ENCODE assay signal across 27 mouse cellular contexts in genomic region chr1:21349341-21349740, GRCm38 (mm10). TPM values are rescaled to one million over a fixed set of nuclear protein-coding genes. Genes with fewer than 3 reads are reported as not detected.
"Had no signal": no experiment of that assay in that cellular context is flagged by ENCODE, and none has a peak within 500 bp of the region (broad histone marks: within the 10 kb centered on the region; RNA-seq: fewer than 3 reads in every experiment).

TSS of gene Khdc1a (plus strand) at chr1:21349641.

- ATAC-seq: liver, embryonic 12.5 days; liver, postnatal 0 days; lung, postnatal 0 days; midbrain, embryonic 13.5 days; midbrain, embryonic 15.5 days; midbrain, embryonic 16.5 days had no signal

- DNase-seq: left cerebral cortex, postnatal 4 days; liver; liver, embryonic 13.5 days; liver, postnatal 0 days; lung, adult 18-20 months; lung, adult 2 months; lung, embryonic 14.5 days; lung, postnatal 10 days; lung, postnatal 14 days; lung, postnatal 36 days; lung, postnatal 4 days; midbrain, embryonic 14.5 days had no signal

RNA-seq across cellular contexts. Expression of gene Khdc1a, which starts in this region (rescaled TPM):
- total RNA-seq: left cerebral cortex, adult 2 months; left cerebral cortex, adult 8-10 months; left cerebral cortex, postnatal 10 days; left cerebral cortex, postnatal 14 days; left cerebral cortex, postnatal 25 days; left cerebral cortex, postnatal 36 days; left cerebral cortex, postnatal 4 days; liver, adult 2 months; megakaryocyte progenitor cell, adult 5-6 weeks; megakaryocyte-erythroid progenitor cell, adult 5-6 weeks; midbrain, postnatal 0 days had no signal
